Mouse (Mus musculus) liver, adult 2 months (tissue): ENCODE results near the gene Psmd5. TPM values are rescaled to one million over a fixed set of nuclear protein-coding genes. Genes with fewer than 3 reads are reported as not detected.
"Not testable (repeated sequence)": the region's sequence is repeated elsewhere in the genome, so short reads cannot be mapped to it uniquely, and the experiment has no call there.

ENCODE experiments used
- DNase-seq: peaks from one replicate; pipeline ENCODE4 v3.0.0-alpha.2; 2011; ENCODE audit warnings: low read depth, low spot score; ENCODE audit errors: extremely low read depth
- H3K27ac ChIP-seq: fragments of 200-500 bp; replicated peaks from 2 replicates; pipeline ENCODE4 v1.5.1; 2012; ENCODE audit warnings: low read depth, mild to moderate bottlenecking, control low read depth, inconsistent platforms, low read length; ENCODE audit not compliant: insufficient read depth
- H3K27me3 ChIP-seq: fragments of 200-500 bp; 2 replicates; pipeline ENCODE4 v1.6.1; 2012; ENCODE audit warnings: mild to moderate bottlenecking, moderate library complexity, low read length, inconsistent platforms; ENCODE audit not compliant: control insufficient read depth, insufficient read depth
- H3K36me3 ChIP-seq: fragments of 200-500 bp; 2 replicates; pipeline ENCODE4 v1.6.1; 2012; ENCODE audit warnings: low read length, inconsistent platforms; ENCODE audit not compliant: control insufficient read depth, insufficient read depth
- H3K4me1 ChIP-seq: fragments of 200-500 bp; 2 replicates; pipeline ENCODE4 v1.6.1; 2011; ENCODE audit warnings: low read length; ENCODE audit not compliant: control insufficient read depth, insufficient read depth
- H3K4me3 ChIP-seq: fragments of 200-500 bp; 2 replicates; pipeline ENCODE4 v1.5.1; 2011; ENCODE audit warnings: low read depth, mild to moderate bottlenecking, control low read depth, low read length, moderate library complexity; ENCODE audit not compliant: insufficient read depth
- H3K79me2 ChIP-seq: fragments of 200-500 bp; 2 replicates; pipeline ENCODE4 v1.6.1; 2012; ENCODE audit warnings: inconsistent platforms, mild to moderate bottlenecking, low read length, moderate library complexity; ENCODE audit not compliant: control insufficient read depth, insufficient read depth
- H3K9ac ChIP-seq: fragments of 200-500 bp; 2 replicates; pipeline ENCODE4 v1.6.1; 2012; ENCODE audit warnings: low read depth, mild to moderate bottlenecking, control low read depth, inconsistent platforms, low read length
- CTCF ChIP-seq: fragments of 200-500 bp; IDR thresholded peaks from 2 replicates; pipeline ENCODE4 v1.5.1; 2011; ENCODE audit warnings: low read depth, low read length, control low read depth
- POLR2A ChIP-seq: fragments of 200-500 bp; IDR thresholded peaks from 2 replicates; pipeline ENCODE4 v1.6.1; 2011; ENCODE audit warnings: low read length, control low read depth; ENCODE audit not compliant: insufficient read depth; ENCODE audit errors: extremely low read depth
- WGBS: fragments of 180-500 bp; shearing (Covaris S2); methylation state at CpG from one replicate; pipeline ENCODE4 v1.1.7; 2018; 5-methylcytosine and 5-hydroxymethylcytosine counted together
- polyA plus RNA-seq: library from polyadenylated mRNA; depleted of rRNA; stranded (reverse); fragments of >200 nt; gene quantifications from 2 replicates; pipeline ENCODE4 v1.2.3, GENCODE M21; 2012
- total RNA-seq: library from RNA; depleted of rRNA; stranded (reverse); fragments of >200 nt; gene quantifications from 2 replicates; pipeline ENCODE4 v1.2.3, GENCODE M21; 2014

The Psmd5 gene
- total and polyA plus RNA-seq, 2 experiments, result 18.1 to 31.1 TPM

- H3K27ac ChIP-seq, H3K79me2 ChIP-seq, DNase-seq, H3K36me3 ChIP-seq, H3K27me3 ChIP-seq, H3K4me3 ChIP-seq, H3K4me1 ChIP-seq, H3K9ac ChIP-seq: not testable (repeated sequence)
- peak; percentile 32; the same call in 1 of the 2 replicates for TF ChIP-seq CTCF
- WGBS, result 87% methylated on average over 5 of the region's 5 CpGs
These were observed 34.6 kb downstream of the Psmd5 start for GRCm38 (mm10) chr2:34840143-34840542.

- WGBS, result 84% methylated on average over 3 of the region's 3 CpGs
- no peak overlapping the region for H3K4me3 ChIP-seq
- no peak overlapping the region for H3K9ac ChIP-seq
- no peak overlapping the region for H3K27ac ChIP-seq
- TF ChIP-seq POLR2A (no peak), CTCF (no peak)
- H3K27me3 ChIP-seq, result no peaks in the 10 kb centered on the region
- H3K36me3 ChIP-seq, result no peaks in the 10 kb centered on the region
- no peaks in the 10 kb centered on the region for H3K4me1 ChIP-seq
- no peaks in the 10 kb centered on the region for H3K79me2 ChIP-seq
- DNase-seq, result no peak
These were observed 39.1 kb downstream of the Psmd5 start for GRCm38 (mm10) chr2:34835669-34836068.

- no peak for DNase-seq
- Histone ChIP-seq H3K27me3 (no peaks in the 10 kb centered on the region), H3K4me1 (no peaks in the 10 kb centered on the region), H3K4me3 (no peak overlapping the region), H3K27ac (no peak overlapping the region), H3K9ac (no peak overlapping the region), H3K36me3 (no peaks in the 10 kb centered on the region), H3K79me2 (no peaks in the 10 kb centered on the region)
- 96% methylated on average over 17 of the region's 17 CpGs for WGBS
- no peak for TF ChIP-seq POLR2A
- no peak for TF ChIP-seq CTCF
These were observed 41.1 kb downstream of the Psmd5 start for GRCm38 (mm10) chr2:34833624-34834023.

- DNase-seq, result peak; percentile 52
- H3K27ac ChIP-seq, H3K27me3 ChIP-seq, H3K4me3 ChIP-seq, H3K9ac ChIP-seq, H3K4me1 ChIP-seq, H3K79me2 ChIP-seq, H3K36me3 ChIP-seq: not testable (repeated sequence)
- WGBS, result 30% methylated on average over 11 of the region's 11 CpGs
These were observed 41.9 kb downstream of the Psmd5 start, which contains the start of gene Gm34653 for GRCm38 (mm10) chr2:34832766-34833457. TSS of gene Gm34653 (plus strand) at chr2:34833007.

- not testable (repeated sequence) for H3K4me3 ChIP-seq, H3K9ac ChIP-seq, H3K36me3 ChIP-seq, H3K27ac ChIP-seq, H3K27me3 ChIP-seq, DNase-seq, H3K4me1 ChIP-seq, H3K79me2 ChIP-seq
- 98% methylated on average over 17 of the region's 17 CpGs for WGBS
These were observed 44.7 kb downstream of the Psmd5 start for GRCm38 (mm10) chr2:34830066-34830465.

- Histone ChIP-seq H3K4me1 (peaks cover 14% of the 10 kb centered on the region), H3K36me3 (no peaks in the 10 kb centered on the region), H3K79me2 (peaks cover 8% of the 10 kb centered on the region), H3K9ac (peak overlapping the region; percentile 53; the same call in 1 of the 2 replicates), H3K27ac (peak overlapping the region; percentile 94), H3K4me3 (no peak overlapping the region), H3K27me3 (no peaks in the 10 kb centered on the region)
- DNase-seq, result peak; percentile 96
- WGBS, result 32% methylated on average over 1 of the region's 1 CpGs
- TF ChIP-seq POLR2A, result no peak
- TF ChIP-seq CTCF, result no peak
These were observed 46.7 kb downstream of the Psmd5 start for GRCm38 (mm10) chr2:34828026-34828425.
